Mouse (Mus musculus): ENCODE data around the gene Hnf4a. TPM values are rescaled to one million over a fixed set of nuclear protein-coding genes. Genes with fewer than 3 reads are reported as not detected.
"Not testable (repeated sequence)": the region's sequence is repeated elsewhere in the genome, so short reads cannot be mapped to it uniquely, and the experiment has no call there.

Gene Hnf4a
- polyA plus RNA-seq (2014; fragmentation: Nextera tagmentation; extraction: Ambion mirVana), result 0.11 TPM in 1 of 2 replicates, not detected in the other

DNA sequence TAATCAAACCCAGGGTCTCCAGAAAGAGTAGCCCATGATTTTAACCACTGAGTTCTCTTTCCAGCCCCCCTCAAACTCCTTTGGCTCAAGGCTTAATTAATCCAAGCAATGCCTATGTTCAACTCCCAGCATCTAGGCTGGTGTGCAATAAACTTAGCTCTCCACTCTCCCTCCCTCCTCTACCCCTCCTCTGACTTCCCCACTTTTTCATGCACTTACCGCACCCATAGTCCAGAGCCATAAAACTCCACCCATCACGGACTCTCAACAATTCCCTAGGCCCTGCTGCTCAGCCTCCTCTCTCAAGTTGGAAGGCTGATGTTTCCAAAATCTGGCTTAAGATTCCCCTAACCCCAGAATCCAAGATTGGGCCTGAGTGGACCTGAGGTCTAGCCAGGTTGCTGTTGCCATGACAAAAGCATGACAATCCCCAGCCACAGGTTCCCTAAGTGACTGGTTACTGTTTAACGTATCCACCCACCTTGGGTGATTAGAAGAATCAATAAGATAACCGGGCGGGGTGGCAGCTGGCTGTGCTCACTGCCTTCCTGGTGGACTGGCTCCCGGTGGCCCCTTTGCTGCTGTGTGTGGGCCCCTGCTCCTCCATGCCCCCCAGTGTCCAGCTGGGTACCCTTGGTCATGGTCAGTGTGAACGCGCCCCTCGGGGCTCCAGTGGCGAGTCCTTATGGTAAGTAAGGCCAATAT lies at the start of gene Hnf4a:
Gene Hnf4a (plus strand): TSS at position 509 of the 705 bp plus-strand sequence.
- Histone ChIP-seq H3K4me1 (ENCODE audit: insufficient read depth) (no peaks in the 10 kb centered on the region), H3K4me3 (ENCODE audit: low read depth, low read length) (no peak within 1 kb of the TSS), H3K27ac (ENCODE audit: low read depth) (no peak within 1 kb of the TSS), H3K36me3 (ENCODE audit: insufficient read depth) (no peaks in the 10 kb centered on the region), H3K27me3 (ENCODE audit: insufficient read depth, low read length) (no peaks in the 10 kb centered on the region), H3K4me2 (no peak within 1 kb of the TSS), H3K9me3 (ENCODE audit: low read depth, low read length) (no peaks in the 10 kb centered on the region), H3K9ac (no peak within 1 kb of the TSS)
- WGBS, result 58% methylated on average over 10 of the region's 10 CpGs
- no peak for TF ChIP-seq CTCF (IDR thresholded peaks at IDR 0.05; ENCODE audit: low read depth)
- no peak for ATAC-seq (ENCODE audit: insufficient read depth)
- DNase-seq, result no peak

DNA sequence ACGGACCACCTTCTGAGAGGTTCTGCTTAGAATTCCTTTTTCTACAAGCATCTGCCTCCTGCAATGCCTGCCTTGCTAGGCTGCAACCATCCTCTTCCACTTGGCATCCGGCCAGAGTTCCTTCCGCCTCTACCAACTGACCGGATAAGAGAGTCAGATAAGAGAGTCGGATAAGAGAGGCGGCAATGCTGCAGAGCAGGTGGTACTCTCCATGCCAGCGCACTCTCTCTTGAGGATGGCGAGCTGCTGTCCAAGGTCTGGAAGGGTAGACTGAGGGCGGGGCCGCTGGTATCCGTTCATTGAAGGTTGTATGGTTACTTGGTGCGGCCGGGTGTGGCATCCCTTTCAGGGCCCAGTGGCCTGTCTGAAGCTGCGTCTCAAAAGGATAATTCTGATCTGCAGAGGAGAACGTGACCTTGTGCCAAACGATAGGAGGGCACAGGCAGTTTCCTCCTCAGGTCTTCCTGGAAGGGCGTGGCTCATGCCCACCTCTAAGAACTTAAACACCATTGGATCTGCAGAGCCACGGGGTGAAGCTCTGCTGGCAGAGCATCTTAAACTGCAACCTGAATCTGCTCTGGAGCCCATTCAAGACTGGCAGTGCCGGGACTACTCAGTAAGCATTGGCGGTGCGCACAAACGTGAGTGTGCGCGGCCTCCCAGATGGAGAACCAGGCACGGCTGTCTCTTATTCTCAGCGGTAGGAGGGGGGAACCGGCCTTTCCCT lies 47.9 kb upstream of the Hnf4a start:
- DNase-seq (peak; percentile 58), ATAC-seq (ENCODE audit: insufficient read depth) (no peak)
- no peaks in the 10 kb centered on the region; the same call in 1 of the 2 replicates for H3K27me3 ChIP-seq (ENCODE audit: insufficient read depth, low read length)
- no peaks in the 10 kb centered on the region for H3K36me3 ChIP-seq (ENCODE audit: insufficient read depth)
- WGBS, result 37% methylated on average over 27 of the region's 27 CpGs
- H3K4me2 ChIP-seq, result no peak overlapping the region
- no peaks in the 10 kb centered on the region for H3K4me1 ChIP-seq (ENCODE audit: insufficient read depth)
- no peaks in the 10 kb centered on the region for H3K9me3 ChIP-seq (ENCODE audit: low read depth, low read length)
- H3K27ac ChIP-seq (ENCODE audit: low read depth), result no peak overlapping the region
- no peak overlapping the region for H3K9ac ChIP-seq
- TF ChIP-seq CTCF (IDR thresholded peaks at IDR 0.05; ENCODE audit: low read depth), result no peak
- H3K4me3 ChIP-seq (ENCODE audit: low read depth, low read length), result no peak overlapping the region

- DNase-seq (no peak), ATAC-seq (ENCODE audit: insufficient read depth) (no peak)
- no peak overlapping the region for H3K4me2 ChIP-seq
- H3K27me3 ChIP-seq (ENCODE audit: insufficient read depth, low read length), result no peaks in the 10 kb centered on the region; the same call in 1 of the 2 replicates
- H3K36me3 ChIP-seq (ENCODE audit: insufficient read depth), result no peaks in the 10 kb centered on the region
- no peak overlapping the region for H3K9ac ChIP-seq
- no peak overlapping the region for H3K4me3 ChIP-seq (ENCODE audit: low read depth, low read length)
- TF ChIP-seq CTCF (IDR thresholded peaks at IDR 0.05; ENCODE audit: low read depth), result no peak
- H3K4me1 ChIP-seq (ENCODE audit: insufficient read depth), result no peaks in the 10 kb centered on the region
- H3K9me3 ChIP-seq (ENCODE audit: low read depth, low read length), result no peaks in the 10 kb centered on the region
- 31% methylated on average over 10 of the region's 10 CpGs for WGBS
- H3K27ac ChIP-seq (ENCODE audit: low read depth), result no peak overlapping the region
These were observed 47.2 kb upstream of the Hnf4a start for GRCm38 (mm10) chr2:163459380-163459779.

DNA sequence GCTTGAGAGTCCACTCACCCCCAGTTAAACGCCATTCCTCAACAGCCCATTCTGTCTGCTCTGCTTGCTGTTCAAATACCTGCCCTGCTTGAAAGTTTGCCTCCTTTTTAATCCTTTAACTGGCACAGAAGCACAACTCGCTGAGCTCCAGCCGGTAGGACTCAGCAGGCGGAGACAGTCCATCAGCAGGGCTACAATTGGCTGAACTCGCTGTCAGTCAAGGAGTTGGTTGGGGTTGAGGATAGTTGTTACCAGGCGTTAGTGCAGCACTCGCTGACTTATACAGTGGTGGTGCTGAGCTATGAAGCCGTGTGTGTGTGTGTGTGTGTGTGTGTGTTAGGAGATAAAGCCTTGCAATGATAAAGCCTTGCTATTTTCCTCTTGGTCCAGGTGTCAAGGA lies 46.0 kb upstream of the Hnf4a start:
- ATAC-seq (ENCODE audit: insufficient read depth), result no peak
- Histone ChIP-seq H3K9me3 (ENCODE audit: low read depth, low read length) (no peaks in the 10 kb centered on the region), H3K27me3 (ENCODE audit: insufficient read depth, low read length) (no peaks in the 10 kb centered on the region; the same call in 1 of the 2 replicates), H3K4me1 (ENCODE audit: insufficient read depth) (no peaks in the 10 kb centered on the region), H3K4me3 (ENCODE audit: low read depth, low read length) (no peak overlapping the region), H3K36me3 (ENCODE audit: insufficient read depth) (no peaks in the 10 kb centered on the region), H3K4me2 (no peak overlapping the region), H3K9ac (no peak overlapping the region), H3K27ac (ENCODE audit: low read depth) (no peak overlapping the region)
- TF ChIP-seq CTCF (IDR thresholded peaks at IDR 0.05; ENCODE audit: low read depth), result no peak
- DNase-seq, result no peak
- 81% methylated on average over 8 of the region's 8 CpGs for WGBS

GRCm38 (mm10) chr2:163461307-163461706 lies 45.3 kb upstream of the Hnf4a start:
- not testable (repeated sequence) for H3K9ac ChIP-seq; H3K27me3 ChIP-seq (ENCODE audit: insufficient read depth, low read length); H3K9me3 ChIP-seq (ENCODE audit: low read depth, low read length); DNase-seq; H3K27ac ChIP-seq (ENCODE audit: low read depth); H3K4me1 ChIP-seq (ENCODE audit: insufficient read depth); H3K4me2 ChIP-seq; ATAC-seq (ENCODE audit: insufficient read depth); H3K4me3 ChIP-seq (ENCODE audit: low read depth, low read length); H3K36me3 ChIP-seq (ENCODE audit: insufficient read depth)
- 90% methylated on average over 8 of the region's 9 CpGs for WGBS

- Histone ChIP-seq H3K9me3 (ENCODE audit: low read depth, low read length) (no peaks in the 10 kb centered on the region), H3K27me3 (ENCODE audit: insufficient read depth, low read length) (no peaks in the 10 kb centered on the region; the same call in 1 of the 2 replicates), H3K4me3 (ENCODE audit: low read depth, low read length) (no peak overlapping the region), H3K4me1 (ENCODE audit: insufficient read depth) (no peaks in the 10 kb centered on the region), H3K9ac (no peak overlapping the region), H3K27ac (ENCODE audit: low read depth) (no peak overlapping the region), H3K4me2 (no peak overlapping the region), H3K36me3 (ENCODE audit: insufficient read depth) (no peaks in the 10 kb centered on the region)
- WGBS, result 70% methylated on average over 5 of the region's 5 CpGs
- TF ChIP-seq CTCF (IDR thresholded peaks at IDR 0.05; ENCODE audit: low read depth), result no peak
- DNase-seq (no peak), ATAC-seq (ENCODE audit: insufficient read depth) (no peak)
These were observed 44.2 kb upstream of the Hnf4a start for GRCm38 (mm10) chr2:163462386-163462785.

GRCm38 (mm10) chr2:163462801-163463200 lies 43.8 kb upstream of the Hnf4a start:
- Histone ChIP-seq H3K4me2 (no peak overlapping the region), H3K27ac (ENCODE audit: low read depth) (no peak overlapping the region), H3K4me1 (ENCODE audit: insufficient read depth) (no peaks in the 10 kb centered on the region), H3K9me3 (ENCODE audit: low read depth, low read length) (no peaks in the 10 kb centered on the region), H3K4me3 (ENCODE audit: low read depth, low read length) (no peak overlapping the region), H3K36me3 (ENCODE audit: insufficient read depth) (0 out of 2 replicates have a peak, but pooled peaks cover 2% of the 10 kb centered on the region), H3K9ac (no peak overlapping the region), H3K27me3 (ENCODE audit: insufficient read depth, low read length) (no peaks in the 10 kb centered on the region; the same call in 1 of the 2 replicates)
- WGBS, result 67% methylated on average over 11 of the region's 11 CpGs
- DNase-seq (no peak), ATAC-seq (ENCODE audit: insufficient read depth) (no peak)
- TF ChIP-seq CTCF (IDR thresholded peaks at IDR 0.05; ENCODE audit: low read depth), result no peak
